In the genomic region with DNA sequence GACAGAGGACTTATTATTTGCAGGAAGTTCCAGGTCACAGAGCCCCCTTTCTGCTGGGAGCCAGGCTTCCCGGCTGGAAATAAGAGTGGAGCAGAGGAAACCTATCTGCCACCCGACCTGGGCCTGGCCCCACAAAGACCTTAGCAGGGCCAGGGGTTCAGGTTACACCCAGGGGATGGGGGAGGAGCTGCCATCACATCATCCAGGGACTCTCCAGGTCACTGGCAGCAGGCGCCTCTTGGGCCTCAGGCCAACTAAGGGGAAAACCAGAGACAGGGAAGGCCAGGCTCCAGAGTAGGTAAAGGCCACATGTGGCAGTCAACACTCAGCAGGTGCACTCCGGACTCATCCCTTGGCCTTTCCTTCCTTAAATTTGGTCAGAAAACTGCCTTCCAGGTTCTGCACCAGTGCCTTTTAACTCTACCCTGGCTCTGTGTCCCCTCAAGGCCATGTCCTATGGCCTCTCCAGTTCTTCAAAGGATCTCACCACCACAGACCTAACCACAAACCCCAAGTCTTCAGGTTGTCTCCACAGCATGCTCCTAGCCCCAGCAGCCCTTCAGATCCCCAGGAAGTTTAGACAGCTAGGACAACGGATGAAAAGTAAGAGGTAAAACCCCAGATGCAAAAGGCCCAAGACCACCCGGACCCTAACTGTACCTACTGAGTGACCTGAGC, we compare ENCODE assay signal across 12 mouse cellular contexts. TPM values are rescaled to one million over a fixed set of nuclear protein-coding genes. Genes with fewer than 3 reads are reported as not detected.
A peak's percentile ranks its signal among the peaks of the same experiment; 100 is the strongest.
DNase-seq lines count a peak whose midpoint lies in the region; ATAC-seq and TF ChIP-seq lines count a peak whose summit lies in the region.
"Had no signal": no experiment of that assay in that cellular context is flagged by ENCODE, and none has a peak within 500 bp of the region (broad histone marks: within the 10 kb centered on the region; RNA-seq: fewer than 3 reads in every experiment).

No protein-coding gene starts in this region.

- peaks cover 43% of the 10 kb centered on the region for H3K4me1 ChIP-seq in kidney, embryonic 14.5 days (ENCODE audit: control insufficient read depth, insufficient read depth, low read length)
- H3K4me1 ChIP-seq in embryonic facial prominence, embryonic 10.5 days: peaks cover 78% of the 10 kb centered on the region
- peaks cover 28 to 59% of the 10 kb centered on the region in 2 experiments for H3K4me1 ChIP-seq in liver, embryonic 14.5 days (replicated peaks; ENCODE audit: control insufficient read depth in 2 of 2, insufficient read depth in 2 of 2, low read length in 1 of 2)
- H3K4me1 ChIP-seq in stomach, postnatal 0 days (replicated peaks; ENCODE audit: control insufficient read depth, insufficient read depth): no peaks in the 10 kb centered on the region; the same call in 1 of the 2 replicates

- H3K4me2 ChIP-seq in kidney, embryonic 14.5 days (replicated peaks; ENCODE audit: low read depth, low read length): no peak overlapping the region
- H3K4me2 ChIP-seq in liver, embryonic 14.5 days (ENCODE audit: low read depth): peak overlapping the region; percentile 39; the same call in 1 of the 2 replicates
- H3K4me2 ChIP-seq in stomach, postnatal 0 days (replicated peaks; ENCODE audit: low read depth): no peak overlapping the region
- H3K4me2 ChIP-seq: midbrain, embryonic 15.5 days; neural tube, embryonic 15.5 days had no signal

- H3K4me3 ChIP-seq in kidney, embryonic 14.5 days (ENCODE audit: low read length): no peak overlapping the region
- 0 out of 2 replicates have a peak overlapping the region, but pooled peaks have one; percentile 19 for H3K4me3 ChIP-seq in embryonic facial prominence, embryonic 10.5 days
- H3K4me3 ChIP-seq in liver, embryonic 14.5 days (ENCODE audit: insufficient read depth in 1 of 2, low read depth in 2 of 2, low read length in 2 of 2): peak overlapping the region in 1 of 2 experiments; percentile 15; a peak in 1 of 4 replicates
- H3K4me3 ChIP-seq in stomach, postnatal 0 days (ENCODE audit: low read depth, low read length): no peak overlapping the region
- H3K4me3 ChIP-seq: midbrain, embryonic 15.5 days; neural tube, embryonic 15.5 days had no signal

- H3K9me3 ChIP-seq in kidney, embryonic 14.5 days (ENCODE audit: control insufficient read depth, low read length): no peaks in the 10 kb centered on the region
- no peaks in the 10 kb centered on the region for H3K9me3 ChIP-seq in embryonic facial prominence, embryonic 10.5 days
- no peaks in the 10 kb centered on the region for H3K9me3 ChIP-seq in liver, embryonic 14.5 days (ENCODE audit: control insufficient read depth, low read length)
- no peaks in the 10 kb centered on the region for H3K9me3 ChIP-seq in stomach, postnatal 0 days (ENCODE audit: control insufficient read depth, low read length)
- H3K9me3 ChIP-seq: midbrain, embryonic 15.5 days; neural tube, embryonic 15.5 days had no signal

- TF ChIP-seq CTCF in liver, embryonic 14.5 days (IDR thresholded peaks at IDR 0.05; ENCODE audit: low read depth): no peak
- TF ChIP-seq CTCF in stomach, postnatal 0 days (IDR thresholded peaks at IDR 0.05; ENCODE audit: low read depth): no peak

- no peak for TF ChIP-seq EP300 in liver, embryonic 14.5 days (IDR thresholded peaks at IDR 0.05; ENCODE audit: low read depth)
- no peak for TF ChIP-seq EP300 in stomach, postnatal 0 days (optimal IDR thresholded peaks at IDR 0.05)

- ATAC-seq in kidney, embryonic 14.5 days (ENCODE audit: low FRiP score, low TSS enrichment): peak; percentile 33; the same call in 1 of the 2 replicates
- no peak for ATAC-seq in liver, embryonic 14.5 days (ENCODE audit: insufficient read depth)
- ATAC-seq in stomach, postnatal 0 days (ENCODE audit: low FRiP score, low TSS enrichment): no peak
- ATAC-seq: midbrain, embryonic 15.5 days had no signal

- no peak overlapping the region for H3K9ac ChIP-seq in kidney, embryonic 14.5 days (ENCODE audit: low read depth, low read length)
- H3K9ac ChIP-seq in liver, embryonic 14.5 days (replicated peaks): no peak overlapping the region; the same call in 1 of the 2 replicates
- no peak overlapping the region for H3K9ac ChIP-seq in stomach, postnatal 0 days (ENCODE audit: low read length)
- H3K9ac ChIP-seq: midbrain, embryonic 15.5 days; neural tube, embryonic 15.5 days had no signal

- WGBS in kidney, embryonic 14.5 days: 41% methylated on average over 6 of the region's 6 CpGs
- WGBS in embryonic facial prominence, embryonic 10.5 days: 41% methylated on average over 6 of the region's 6 CpGs
- WGBS in liver, embryonic 14.5 days (ENCODE audit: insufficient replicate concordance): 32% methylated on average over 6 of the region's 6 CpGs
- WGBS in stomach, postnatal 0 days: 55% methylated on average over 6 of the region's 6 CpGs

- no peaks in the 10 kb centered on the region for H3K27me3 ChIP-seq in kidney, embryonic 14.5 days (ENCODE audit: control insufficient read depth, insufficient read depth, low read length)
- H3K27me3 ChIP-seq in embryonic facial prominence, embryonic 10.5 days (replicated peaks; ENCODE audit: low read depth, poor library complexity, severe bottlenecking): no peaks in the 10 kb centered on the region
- H3K27me3 ChIP-seq in liver, embryonic 14.5 days (ENCODE audit: control insufficient read depth, insufficient read depth, low read length): no peaks in the 10 kb centered on the region
- H3K27me3 ChIP-seq in stomach, postnatal 0 days (ENCODE audit: control insufficient read depth, insufficient read depth, low read length): no peaks in the 10 kb centered on the region
- H3K27me3 ChIP-seq: midbrain, embryonic 15.5 days; neural tube, embryonic 15.5 days had no signal

- H3K27ac ChIP-seq in kidney, embryonic 14.5 days (ENCODE audit: low read depth, low read length): peak overlapping the region; percentile 24; the same call in 1 of the 2 replicates
- H3K27ac ChIP-seq in embryonic facial prominence, embryonic 10.5 days (replicated peaks): peak overlapping the region; percentile 57
- H3K27ac ChIP-seq in liver, embryonic 14.5 days: peak overlapping the region; percentile 26; the same call in 1 of the 2 replicates
- no peak overlapping the region for H3K27ac ChIP-seq in stomach, postnatal 0 days (replicated peaks)
- H3K27ac ChIP-seq: midbrain, embryonic 15.5 days; neural tube, embryonic 15.5 days had no signal

- peak; percentile 28 for DNase-seq in adrenal gland, postnatal 10 days
- DNase-seq in adrenal gland, adult 8-10 months: no peak
- no peak for DNase-seq in kidney, adult 8-10 months
- peak; percentile 60 for DNase-seq in embryonic facial prominence, embryonic 10.5 days (ENCODE audit: low spot score)
- no peak for DNase-seq in liver, embryonic 14.5 days (ENCODE audit: low read depth in 3 of 3, low spot score in 3 of 3)
- DNase-seq in urinary bladder, adult 18-20 months (ENCODE audit: low spot score in 2 of 2): no peak
- no peak for DNase-seq in stomach, postnatal 0 days (ENCODE audit: low spot score)
- DNase-seq: lung, adult 18-20 months; right cerebral cortex, postnatal 4 days had no signal

- no peaks in the 10 kb centered on the region for H3K36me3 ChIP-seq in kidney, embryonic 14.5 days (ENCODE audit: control insufficient read depth, insufficient read depth, low read length)
- H3K36me3 ChIP-seq in embryonic facial prominence, embryonic 10.5 days (replicated peaks): peaks cover 6% of the 10 kb centered on the region
- H3K36me3 ChIP-seq in liver, embryonic 14.5 days (replicated peaks; ENCODE audit: control insufficient read depth, insufficient read depth, low read depth): peaks cover 41% of the 10 kb centered on the region
- H3K36me3 ChIP-seq in stomach, postnatal 0 days (ENCODE audit: control insufficient read depth, insufficient read depth, low read length): no peaks in the 10 kb centered on the region
- H3K36me3 ChIP-seq: midbrain, embryonic 15.5 days; neural tube, embryonic 15.5 days had no signal

RNA-seq across cellular contexts. Expression of a gene that starts 9.0 kb away (rescaled TPM):
- total RNA-seq in adrenal gland, postnatal 10 days (2021): 1 to 10 TPM; 2.8 to 6.7 TPM
- total RNA-seq in adrenal gland, adult 8-10 months (2022): 1 to 10 TPM; 1.2 to 1.8 (median 1.5) TPM
- 2.8 and 3.1 TPM in 2 replicates for polyA plus RNA-seq in kidney, embryonic 14.5 days (2014; fragmentation: Nextera tagmentation; extraction: Ambion mirVana)
- 4.8 and 5.2 TPM in 2 replicates for polyA plus RNA-seq in embryonic facial prominence, embryonic 10.5 days (2016; fragmentation: Nextera tagmentation; extraction: Ambion mirVana)
- 12.2 and 17.2 TPM in 2 replicates for polyA plus RNA-seq in liver, embryonic 14.5 days (2012; rRNA removed)
- polyA plus RNA-seq in liver, embryonic 14.5 days (2014; fragmentation: Nextera tagmentation; extraction: Ambion mirVana): 11.7 and 14.7 TPM in 2 replicates
- polyA plus RNA-seq in stomach, postnatal 0 days (2015; fragmentation: Nextera tagmentation; extraction: Ambion mirVana): 0.71 and 1.2 TPM in 2 replicates

Comparison
In these comparisons a context has a peak if more than half of its experiments do, and no peak if none do; other contexts are left out.
1. DNase-seq: peak in adrenal gland, postnatal 10 days (single experiment) and embryonic facial prominence, embryonic 10.5 days (single experiment); none in adrenal gland, adult 8-10 months (single experiment), kidney, adult 8-10 months (0 of 2), liver, embryonic 14.5 days (0 of 3), urinary bladder, adult 18-20 months (0 of 2) and stomach, postnatal 0 days (single experiment).